Mouse (Mus musculus) embryonic facial prominence, embryonic 11.5 days (tissue): ENCODE results near the gene Pdcl3. TPM values are rescaled to one million over a fixed set of nuclear protein-coding genes. Genes with fewer than 3 reads are reported as not detected.
"Not testable (repeated sequence)": the region's sequence is repeated elsewhere in the genome, so short reads cannot be mapped to it uniquely, and the experiment has no call there.

Source experiments
- ATAC-seq: fragments of 200-750 bp; cut with Nextera tagmentation; replicated peaks from 2 replicates; pipeline ENCODE4 v1.8.0; 2017; ENCODE audit warnings: low read depth; ENCODE audit not compliant: insufficient number of reproducible peaks, low FRiP score, low TSS enrichment
- DNase-seq: peaks from one replicate; pipeline ENCODE4 v3.0.0-alpha.2; 2015; ENCODE audit warnings: low spot score
- H3K27ac ChIP-seq: fragments of 300-500 bp; sonication (generic); replicated peaks from 2 replicates; pipeline ENCODE4 v1.5.1; 2014; ENCODE audit warnings: mild to moderate bottlenecking, low read depth, low read length, control low read depth
- H3K27me3 ChIP-seq: fragments of 300-500 bp; sonication (generic); 2 replicates; pipeline ENCODE4 v1.6.1; 2014; ENCODE audit warnings: mild to moderate bottlenecking, low read length, moderate library complexity, mixed read lengths; ENCODE audit not compliant: control insufficient read depth, insufficient read depth
- H3K36me3 ChIP-seq: fragments of 300-500 bp; sonication (generic); replicated peaks from 2 replicates; pipeline ENCODE4 v1.6.1; 2014; ENCODE audit warnings: low read depth, mild to moderate bottlenecking, low read length, moderate library complexity, mixed read lengths; ENCODE audit not compliant: control insufficient read depth, insufficient read depth
- H3K4me1 ChIP-seq: fragments of 300-500 bp; sonication (generic); 2 replicates; pipeline ENCODE4 v1.6.1; 2014; ENCODE audit warnings: low read length, mixed read lengths; ENCODE audit not compliant: control insufficient read depth, insufficient read depth
- H3K4me2 ChIP-seq: fragments of 300-500 bp; sonication (generic); 2 replicates; pipeline ENCODE4 v1.6.1; 2014; ENCODE audit warnings: low read depth, mild to moderate bottlenecking, control low read depth, low read length, moderate library complexity
- H3K4me3 ChIP-seq: fragments of 300-500 bp; sonication (generic); 2 replicates; pipeline ENCODE4 v1.5.1; 2014; ENCODE audit warnings: low read depth, low read length, control low read depth
- H3K9ac ChIP-seq: fragments of 300-500 bp; sonication (generic); replicated peaks from 2 replicates; pipeline ENCODE4 v1.6.1; 2014; ENCODE audit warnings: mild to moderate bottlenecking, control low read depth, low read length
- H3K9me3 ChIP-seq: fragments of 300-500 bp; sonication (generic); replicated peaks from 2 replicates; pipeline ENCODE4 v1.6.1; 2016; ENCODE audit warnings: mild to moderate bottlenecking, low read length, inconsistent platforms, mixed read lengths; ENCODE audit not compliant: control insufficient read depth
- WGBS: fragments of 180-500 bp; shearing (Covaris S2); extraction: QIAGEN DNeasy Blood & Tissue Kit; methylation state at CpG from one replicate; pipeline ENCODE4 v1.1.7; 2014; 5-methylcytosine and 5-hydroxymethylcytosine counted together
- polyA plus RNA-seq: library from polyadenylated mRNA; unstranded; fragments of >200 nt; fragmentation: Nextera tagmentation; extraction: Ambion mirVana; gene quantifications from 2 replicates; pipeline ENCODE4 v1.2.1, GENCODE M21; 2014

The Pdcl3 gene
- polyA plus RNA-seq, 1 experiment from 2014 or later = 168 TPM

GRCm38 (mm10) chr1:39029176-39029575 is 43.8 kb downstream of the Pdcl3 start:
- DNase-seq (no peak), ATAC-seq (no peak)
- Histone ChIP-seq H3K27ac (no peak overlapping the region), H3K36me3 (no peaks in the 10 kb centered on the region), H3K9ac (no peak overlapping the region), H3K27me3 (no peaks in the 10 kb centered on the region), H3K4me2 (no peak overlapping the region), H3K4me1 (no peaks in the 10 kb centered on the region; the same call in 1 of the 2 replicates), H3K4me3 (no peak overlapping the region), H3K9me3 (no peaks in the 10 kb centered on the region)
- WGBS = 89% methylated on average over 7 of the region's 7 CpGs

- 10% methylated on average over 7 of the region's 7 CpGs for WGBS
- H3K4me3 ChIP-seq = no peak overlapping the region
- ATAC-seq = no peak
- H3K27me3 ChIP-seq = no peaks in the 10 kb centered on the region
- no peak overlapping the region for H3K9ac ChIP-seq
- H3K36me3 ChIP-seq = no peaks in the 10 kb centered on the region
- H3K9me3 ChIP-seq = no peaks in the 10 kb centered on the region
- DNase-seq = peak; percentile 37
- no peak overlapping the region for H3K27ac ChIP-seq
- H3K4me2 ChIP-seq = peak overlapping the region; percentile 21
- no peaks in the 10 kb centered on the region for H3K4me1 ChIP-seq
Observed at GRCm38 (mm10) chr1:39030108-39030507, 44.7 kb downstream of the Pdcl3 start.

- no peaks in the 10 kb centered on the region for H3K4me1 ChIP-seq
- no peak overlapping the region for H3K9ac ChIP-seq
- 89% methylated on average over 9 of the region's 9 CpGs for WGBS
- H3K27ac ChIP-seq = no peak overlapping the region
- H3K4me3 ChIP-seq = no peak overlapping the region
- H3K27me3 ChIP-seq = no peaks in the 10 kb centered on the region
- no peaks in the 10 kb centered on the region for H3K9me3 ChIP-seq
- ATAC-seq (no peak), DNase-seq (no peak)
- H3K4me2 ChIP-seq = no peak overlapping the region
- no peaks in the 10 kb centered on the region for H3K36me3 ChIP-seq
Observed at GRCm38 (mm10) chr1:39035817-39036216, 50.4 kb downstream of the Pdcl3 start.

GRCm38 (mm10) chr1:39042188-39042587 is 56.8 kb downstream of the Pdcl3 start:
- DNase-seq = no peak
- Histone ChIP-seq H3K4me1 (no peaks in the 10 kb centered on the region), H3K27ac (no peak overlapping the region), H3K9me3 (no peaks in the 10 kb centered on the region), H3K27me3 (no peaks in the 10 kb centered on the region), H3K9ac (no peak overlapping the region), H3K4me3 (no peak overlapping the region), H3K36me3 (no peaks in the 10 kb centered on the region), H3K4me2 (no peak overlapping the region)
- 62% methylated on average over 2 of the region's 2 CpGs for WGBS
- ATAC-seq = no peak

GRCm38 (mm10) chr1:39044442-39044841 is 59.0 kb downstream of the Pdcl3 start:
- H3K36me3 ChIP-seq, H3K9ac ChIP-seq, H3K4me1 ChIP-seq, H3K4me3 ChIP-seq, H3K4me2 ChIP-seq, ATAC-seq, H3K9me3 ChIP-seq, H3K27ac ChIP-seq, DNase-seq, H3K27me3 ChIP-seq: not testable (repeated sequence)
- WGBS = 78% methylated on average over 1 of the region's 1 CpGs

GRCm38 (mm10) chr1:39046689-39047088 is 61.3 kb downstream of the Pdcl3 start:
- H3K4me1 ChIP-seq = no peaks in the 10 kb centered on the region
- no peaks in the 10 kb centered on the region for H3K36me3 ChIP-seq
- H3K27ac ChIP-seq = no peak overlapping the region
- H3K27me3 ChIP-seq = no peaks in the 10 kb centered on the region
- WGBS = 9% methylated on average over 7 of the region's 7 CpGs
- ATAC-seq (no peak), DNase-seq (peak; percentile 36)
- no peak overlapping the region for H3K4me3 ChIP-seq
- H3K9me3 ChIP-seq = no peaks in the 10 kb centered on the region; the same call in 1 of the 2 replicates
- no peak overlapping the region for H3K9ac ChIP-seq
- H3K4me2 ChIP-seq = no peak overlapping the region

Other genes starting within 250 kb of the Pdcl3 start
- 2.0 and 2.3 TPM in 2 replicates for gene Lonrf2, start 148.9 kb upstream of the Pdcl3 start, polyA plus RNA-seq
- 10.8 and 11.2 TPM in 2 replicates for gene Chst10, start 87.4 kb upstream of the Pdcl3 start, polyA plus RNA-seq
- gene Nms, start 46.5 kb upstream of the Pdcl3 start, polyA plus RNA-seq = not detected in 2 replicates
- 0.06 and 0.24 TPM in 2 replicates for gene Npas2, start 208.1 kb downstream of the Pdcl3 start, polyA plus RNA-seq